Mouse (Mus musculus) left cerebral cortex, postnatal 36 days (tissue): Measurements from ENCODE around the gene Dclk1. TPM values are rescaled to one million over a fixed set of nuclear protein-coding genes. Genes with fewer than 3 reads are reported as not detected.

ENCODE experiments used
- DNase-seq, 2 experiments: peaks; one replicate each; pipeline ENCODE4 v3.0.0; 2021 to 2022; ENCODE audit warnings: low spot score in 2 of 2, mixed read lengths in 1 of 2
- intact Hi-C: fragments of 180-260 bp; cut with DNase I; formaldehyde crosslinking; loops from one replicate; pipeline ENCODE4 v1.15.1; 2025
- total RNA-seq, 2 experiments: library from RNA; stranded (reverse); gene quantifications; 2 replicates each; pipeline ENCODE4 v1.2.3; 2021

The Dclk1 gene
- total RNA-seq, 2 experiments from 2014 or later = 877 to 948 TPM

GRCm38 (mm10) chr3:55248508-55248907, 6.3 kb downstream of the Dclk1 start:
- no peak for DNase-seq
- intact Hi-C loops = loop anchor here (5.0 kb wide), 1 partner anchor 34 kb away; no protein-coding TSS in a partner anchor

GRCm38 (mm10) chr3:55250631-55251030, 8.5 kb downstream of the Dclk1 start:
- intact Hi-C loops = no loop called here
- no peak for DNase-seq

GRCm38 (mm10) chr3:55260139-55260538, 18.0 kb downstream of the Dclk1 start:
- no peak for DNase-seq

GRCm38 (mm10) chr3:55266091-55266490, 23.9 kb downstream of the Dclk1 start:
- intact Hi-C loops = no loop called here
- no peak for DNase-seq

More at GRCm38 (mm10) chr3:55260139-55260538, 18.0 kb downstream of the Dclk1 start:
- intact Hi-C loops = no loop called here

GRCm38 (mm10) chr3:55269802-55270201, 27.6 kb downstream of the Dclk1 start:
- DNase-seq = no peak
- intact Hi-C loops = no loop called here

GRCm38 (mm10) chr3:55270345-55270744, 28.2 kb downstream of the Dclk1 start:
- no peak for DNase-seq
- intact Hi-C loops = no loop called here

- no peak for DNase-seq
- intact Hi-C loops = no loop called here
Measured at GRCm38 (mm10) chr3:55270920-55271319, 28.8 kb downstream of the Dclk1 start.

- no peak for DNase-seq
- intact Hi-C loops = no loop called here
Measured at GRCm38 (mm10) chr3:55272536-55272935, 30.4 kb downstream of the Dclk1 start.

GRCm38 (mm10) chr3:55276446-55276845, 34.3 kb downstream of the Dclk1 start:
- intact Hi-C loops = no loop called here
- no peak for DNase-seq

GRCm38 (mm10) chr3:55276851-55277250, 34.7 kb downstream of the Dclk1 start:
- intact Hi-C loops = loop anchor here (1.0 kb wide), 1 partner anchor 123 kb away; no protein-coding TSS in a partner anchor
- no peak for DNase-seq

GRCm38 (mm10) chr3:55277829-55278228, 35.7 kb downstream of the Dclk1 start:
- intact Hi-C loops = loop anchor here (1.0 kb wide), 1 partner anchor 124 kb away; no protein-coding TSS in a partner anchor
- DNase-seq = no peak

- intact Hi-C loops = loop anchor here (5.0 kb wide), 2 partner anchors 33 to 72 kb away; no protein-coding TSS in a partner anchor
- DNase-seq = no peak
Measured at GRCm38 (mm10) chr3:55279923-55280322, 37.8 kb downstream of the Dclk1 start.

- DNase-seq = no peak
- intact Hi-C loops = loop anchor here (5.0 kb wide), 2 partner anchors 33 to 72 kb away; no protein-coding TSS in a partner anchor
Measured at GRCm38 (mm10) chr3:55280471-55280870, 38.3 kb downstream of the Dclk1 start.

- no peak for DNase-seq
- intact Hi-C loops = loop anchor here (5.0 kb wide), 2 partner anchors 37 to 68 kb away; no protein-coding TSS in a partner anchor
Measured at GRCm38 (mm10) chr3:55284215-55284614, 42.1 kb downstream of the Dclk1 start.

GRCm38 (mm10) chr3:55288726-55289125, 46.6 kb downstream of the Dclk1 start:
- no peak for DNase-seq
- intact Hi-C loops = no loop called here

GRCm38 (mm10) chr3:55291964-55292363, 49.8 kb downstream of the Dclk1 start:
- DNase-seq = no peak
- intact Hi-C loops = no loop called here

GRCm38 (mm10) chr3:55292783-55293430, 50.7 kb downstream of the Dclk1 start:
- DNase-seq = no peak
- intact Hi-C loops = no loop called here

GRCm38 (mm10) chr3:55305653-55306052, 63.5 kb downstream of the Dclk1 start:
- intact Hi-C loops = no loop called here
- no peak for DNase-seq

- no peak for DNase-seq
Measured at GRCm38 (mm10) chr3:55307553-55308177, 65.5 kb downstream of the Dclk1 start.

GRCm38 (mm10) chr3:55309961-55310360, 67.8 kb downstream of the Dclk1 start:
- intact Hi-C loops = no loop called here
- DNase-seq = no peak

More at GRCm38 (mm10) chr3:55307553-55308177, 65.5 kb downstream of the Dclk1 start:
- intact Hi-C loops = no loop called here

GRCm38 (mm10) chr3:55315827-55316226, 73.7 kb downstream of the Dclk1 start:
- DNase-seq = peak; percentile 72 to 73
- intact Hi-C loops = loop anchor here (2.0 to 5.0 kb wide), 2 partner anchors 36 to 69 kb away; no protein-coding TSS in a partner anchor
